Mouse (Mus musculus) embryonic facial prominence, embryonic 14.5 days (tissue): ENCODE measurements around the gene Igflr1. TPM values are rescaled to one million over a fixed set of nuclear protein-coding genes. Genes with fewer than 3 reads are reported as not detected.

Experiments used
- ATAC-seq: fragments of 200-750 bp; cut with Nextera tagmentation; 2 replicates; pipeline ENCODE4 v1.8.0; 2017; ENCODE audit warnings: low read depth, moderate number of reproducible peaks, moderate TSS enrichment
- DNase-seq: peaks from one replicate; pipeline ENCODE4 v3.0.0-alpha.2; 2015; ENCODE audit warnings: low spot score
- H3K27ac ChIP-seq: fragments of 300-500 bp; sonication (generic); replicated peaks from 2 replicates; pipeline ENCODE4 v1.5.1; 2014; ENCODE audit warnings: low read depth, mild to moderate bottlenecking, low read length, moderate library complexity
- H3K27me3 ChIP-seq: fragments of 300-500 bp; sonication (generic); replicated peaks from 2 replicates; pipeline ENCODE4 v1.6.1; 2014; ENCODE audit warnings: low read length; ENCODE audit not compliant: control insufficient read depth, insufficient read depth
- H3K36me3 ChIP-seq: fragments of 300-500 bp; sonication (generic); 2 replicates; pipeline ENCODE4 v1.6.1; 2014; ENCODE audit warnings: low read length, mixed read lengths; ENCODE audit not compliant: control insufficient read depth, insufficient read depth
- H3K4me1 ChIP-seq: fragments of 300-500 bp; sonication (generic); 2 replicates; pipeline ENCODE4 v1.6.1; 2014; ENCODE audit warnings: antibody characterized with exemption, low read length; ENCODE audit not compliant: control insufficient read depth, insufficient read depth
- H3K4me2 ChIP-seq: fragments of 300-500 bp; sonication (generic); 2 replicates; pipeline ENCODE4 v1.6.1; 2014; ENCODE audit warnings: low read depth, mild to moderate bottlenecking, low read length, moderate library complexity, mixed read lengths
- H3K4me3 ChIP-seq: fragments of 300-500 bp; sonication (generic); 2 replicates; pipeline ENCODE4 v1.5.1; 2014; ENCODE audit warnings: low read depth, mild to moderate bottlenecking, low read length
- H3K9ac ChIP-seq: fragments of 300-500 bp; sonication (generic); 2 replicates; pipeline ENCODE4 v1.6.1; 2014; ENCODE audit warnings: low read depth, mild to moderate bottlenecking, low read length, moderate library complexity, mixed read lengths
- H3K9me3 ChIP-seq: fragments of 300-500 bp; sonication (generic); 2 replicates; pipeline ENCODE4 v1.6.1; 2016; ENCODE audit warnings: low read length; ENCODE audit not compliant: control insufficient read depth
- WGBS: fragments of 180-500 bp; shearing (Covaris S2); extraction: QIAGEN DNeasy Blood & Tissue Kit; methylation state at CpG from one replicate; pipeline ENCODE4 v1.1.7; 2014; 5-methylcytosine and 5-hydroxymethylcytosine counted together
- polyA plus RNA-seq: library from polyadenylated mRNA; unstranded; fragments of >200 nt; fragmentation: Nextera tagmentation; extraction: Ambion mirVana; gene quantifications from 2 replicates; pipeline ENCODE4 v1.2.1, GENCODE M21; 2014

The Igflr1 gene
- 2.1 and 2.9 TPM in 2 replicates for polyA plus RNA-seq

DNA sequence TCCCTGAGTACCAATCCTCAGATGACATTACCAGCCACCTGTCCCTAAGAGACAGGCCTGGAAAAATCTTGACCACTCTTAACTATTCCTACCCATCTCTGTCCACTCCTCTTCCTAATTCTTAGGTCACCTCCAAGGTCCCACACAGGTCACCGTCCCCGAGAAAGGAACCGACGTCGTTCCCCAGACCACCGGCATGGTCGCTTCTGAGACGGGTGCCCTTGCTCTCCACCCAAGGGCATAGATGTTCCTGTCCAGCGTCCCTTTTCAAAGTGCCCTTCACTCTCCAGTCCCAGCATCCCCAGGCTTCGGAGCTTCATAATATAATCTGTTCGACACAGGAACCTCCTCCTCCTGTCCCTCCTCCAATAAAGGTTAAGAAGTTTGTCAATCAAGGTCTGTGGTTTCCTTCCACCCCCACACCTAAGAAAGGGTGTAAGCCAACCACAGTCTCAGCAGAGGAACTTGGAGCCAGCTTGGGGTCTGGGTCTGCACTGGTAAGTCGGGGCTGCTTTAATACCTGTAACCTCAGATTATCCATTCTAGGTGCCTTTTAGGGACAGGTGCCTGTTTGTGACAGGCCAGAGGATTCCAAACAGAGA lies at the start of gene Igflr1:
TSS of gene Igflr1 (plus strand) at position 458 of the 602 bp plus-strand sequence.
- no peak within 1 kb of the TSS for H3K9ac ChIP-seq
- no peak within 1 kb of the TSS for H3K4me3 ChIP-seq
- peak within 1 kb of the TSS; percentile 65; the same call in 1 of the 2 replicates for H3K4me2 ChIP-seq

DNA sequence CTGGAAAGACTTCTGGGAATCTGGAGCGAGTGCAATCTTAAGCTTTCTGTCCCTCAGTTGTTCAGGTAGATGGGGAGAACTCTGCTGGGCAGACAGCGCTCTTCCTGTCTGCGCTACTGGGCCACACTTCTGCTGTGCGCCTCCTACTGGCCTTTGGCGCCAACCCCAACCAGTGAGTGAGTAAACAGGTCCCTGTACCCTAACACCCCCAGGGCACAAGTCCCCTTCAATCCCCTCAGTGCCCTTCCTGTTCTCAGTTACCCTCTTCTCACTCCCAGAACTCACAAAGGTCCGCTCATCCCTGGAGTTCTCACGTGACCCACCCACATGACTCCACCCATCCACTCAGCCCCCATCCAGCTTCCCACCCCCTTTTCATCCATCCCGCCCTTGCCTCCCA lies 46.9 kb upstream of the Igflr1 start:
- peaks cover 4% of the 10 kb centered on the region; the same call in 1 of the 2 replicates for H3K36me3 ChIP-seq
- H3K4me3 ChIP-seq: no peak overlapping the region
- no peaks in the 10 kb centered on the region for H3K27me3 ChIP-seq
- DNase-seq (no peak), ATAC-seq (no peak)
- H3K4me2 ChIP-seq: no peak overlapping the region
- H3K9ac ChIP-seq: no peak overlapping the region
- 31% methylated on average over 8 of the region's 8 CpGs for WGBS
- H3K27ac ChIP-seq: no peak overlapping the region
- no peaks in the 10 kb centered on the region for H3K4me1 ChIP-seq
- H3K9me3 ChIP-seq: no peaks in the 10 kb centered on the region

More for the DNA sequence above, at the start of gene Igflr1:
- Histone ChIP-seq H3K4me1 (peaks cover under 1% of the 10 kb centered on the region; the same call in 1 of the 2 replicates), H3K36me3 (peaks cover 49% of the 10 kb centered on the region), H3K27ac (no peak within 1 kb of the TSS), H3K9me3 (no peaks in the 10 kb centered on the region), H3K27me3 (no peaks in the 10 kb centered on the region)
- DNase-seq (no peak), ATAC-seq (no peak)
- 94% methylated on average over 12 of the region's 12 CpGs for WGBS

DNA sequence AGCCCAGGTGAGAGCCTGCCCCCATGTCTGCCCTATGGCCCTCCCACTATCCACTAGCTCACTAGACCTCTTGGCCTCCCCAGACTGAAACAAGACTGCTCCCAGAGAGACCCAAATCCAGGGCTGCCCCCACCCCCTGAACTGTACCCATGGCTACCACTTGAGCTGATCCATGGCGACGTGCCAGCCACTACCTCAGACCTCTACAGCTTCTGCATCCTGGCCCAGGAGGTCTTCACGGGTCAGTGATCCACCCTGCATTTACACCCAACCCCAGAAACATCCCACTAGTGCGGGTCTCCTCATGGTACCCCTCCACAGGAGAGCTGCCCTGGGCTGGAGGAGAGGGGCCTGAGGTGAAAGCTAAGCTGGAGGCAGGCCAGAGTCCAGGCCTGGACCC lies 44.8 kb upstream of the Igflr1 start:
- peaks cover 18% of the 10 kb centered on the region; the same call in 1 of the 2 replicates for H3K36me3 ChIP-seq
- H3K4me3 ChIP-seq: no peak overlapping the region
- H3K27ac ChIP-seq: no peak overlapping the region
- H3K4me2 ChIP-seq: no peak overlapping the region
- H3K27me3 ChIP-seq: no peaks in the 10 kb centered on the region
- no peak for ATAC-seq
- no peaks in the 10 kb centered on the region for H3K4me1 ChIP-seq
- no peak overlapping the region for H3K9ac ChIP-seq
- no peaks in the 10 kb centered on the region for H3K9me3 ChIP-seq
- 66% methylated on average over 4 of the region's 4 CpGs for whole genome bisulfite sequencing
- no peak for DNase-seq

DNA sequence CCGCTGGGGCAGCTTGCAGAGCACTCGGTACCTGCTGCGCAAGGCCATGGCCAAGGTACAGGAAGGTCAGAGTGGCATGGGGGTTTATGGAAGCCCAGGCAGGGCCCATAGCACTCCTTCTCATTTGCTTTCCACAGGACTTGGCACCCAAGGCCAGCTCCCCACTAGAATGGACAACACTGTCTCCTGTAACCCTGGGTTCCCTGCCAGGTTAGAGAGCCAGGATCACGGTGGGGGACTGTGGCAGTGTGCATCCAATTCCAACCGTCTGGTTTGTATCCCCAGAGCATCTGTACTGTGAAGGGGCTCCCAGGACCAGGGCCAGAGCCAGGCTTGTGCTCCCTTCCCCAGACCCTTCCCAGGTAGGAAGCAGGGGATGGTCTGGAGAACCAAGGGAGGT lies 44.4 kb upstream of the Igflr1 start:
- WGBS: 84% methylated on average over 5 of the region's 5 CpGs
- no peaks in the 10 kb centered on the region for H3K9me3 ChIP-seq

DNA sequence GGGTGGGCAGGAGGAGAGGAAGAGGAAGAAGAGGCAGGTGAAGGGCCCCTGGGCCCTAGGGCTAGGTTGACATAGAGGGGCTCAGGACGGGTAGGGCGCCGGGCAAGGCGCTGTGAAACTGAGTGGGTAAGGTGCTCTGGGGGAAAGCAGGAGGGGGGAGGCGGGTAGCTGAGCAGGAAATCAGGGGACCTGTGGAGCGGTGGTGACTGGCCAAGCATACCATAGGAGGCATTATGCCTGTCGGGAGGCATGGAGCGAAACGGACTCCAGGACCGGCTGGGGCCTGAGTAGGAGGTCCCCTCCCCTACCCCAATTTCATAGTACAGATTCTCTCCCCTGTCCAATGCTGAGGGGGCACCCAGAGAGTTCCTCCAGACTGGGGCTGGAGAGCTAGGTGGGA lies 42.4 kb upstream of the Igflr1 start:
- WGBS: 77% methylated on average over 10 of the region's 10 CpGs
- Histone ChIP-seq H3K9me3 (no peaks in the 10 kb centered on the region), H3K36me3 (peaks cover 27% of the 10 kb centered on the region), H3K27ac (no peak overlapping the region), H3K4me1 (0 out of 2 replicates have a peak, but pooled peaks cover 11% of the 10 kb centered on the region), H3K4me3 (no peak overlapping the region), H3K4me2 (no peak overlapping the region), H3K27me3 (no peaks in the 10 kb centered on the region), H3K9ac (no peak overlapping the region)
- ATAC-seq: no peak
- no peak for DNase-seq

More for the DNA sequence above, 44.4 kb upstream of the Igflr1 start:
- H3K4me3 ChIP-seq: no peak overlapping the region
- no peak overlapping the region for H3K4me2 ChIP-seq
- no peak overlapping the region for H3K27ac ChIP-seq
- 0 out of 2 replicates have a peak, but pooled peaks cover under 1% of the 10 kb centered on the region for H3K4me1 ChIP-seq
- H3K27me3 ChIP-seq: no peaks in the 10 kb centered on the region
- DNase-seq: no peak
- H3K36me3 ChIP-seq: peaks cover 18% of the 10 kb centered on the region; the same call in 1 of the 2 replicates
- no peak for ATAC-seq
- H3K9ac ChIP-seq: no peak overlapping the region

DNA sequence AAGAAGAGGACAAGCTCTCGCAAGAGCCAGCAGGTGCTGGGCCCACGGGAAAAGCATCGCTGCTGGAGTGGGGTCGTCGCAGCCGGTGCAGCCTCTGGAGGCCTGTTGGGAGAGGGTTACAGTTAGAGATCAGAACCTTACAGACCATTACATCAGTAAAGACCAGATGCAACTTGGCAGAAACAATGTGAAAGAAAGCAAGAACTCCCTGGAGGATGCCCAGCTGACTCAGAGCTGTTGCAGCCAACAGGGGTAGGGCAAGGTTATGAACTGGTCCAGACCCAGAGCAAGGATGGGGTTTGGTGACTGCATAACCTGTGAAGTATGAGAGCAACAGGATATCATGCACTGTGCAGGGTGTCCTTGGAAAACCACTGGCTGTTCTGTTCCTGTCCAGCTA lies 40.7 kb upstream of the Igflr1 start:
- H3K9me3 ChIP-seq: no peaks in the 10 kb centered on the region
- 0 out of 2 replicates have a peak, but pooled peaks cover 11% of the 10 kb centered on the region for H3K4me1 ChIP-seq
- no peak overlapping the region for H3K4me3 ChIP-seq
- H3K9ac ChIP-seq: no peak overlapping the region
- no peak for ATAC-seq
- H3K27ac ChIP-seq: no peak overlapping the region
- no peak overlapping the region for H3K4me2 ChIP-seq
- WGBS: 73% methylated on average over 6 of the region's 6 CpGs
- DNase-seq: no peak
- H3K27me3 ChIP-seq: no peaks in the 10 kb centered on the region
- H3K36me3 ChIP-seq: peaks cover 43% of the 10 kb centered on the region

DNA sequence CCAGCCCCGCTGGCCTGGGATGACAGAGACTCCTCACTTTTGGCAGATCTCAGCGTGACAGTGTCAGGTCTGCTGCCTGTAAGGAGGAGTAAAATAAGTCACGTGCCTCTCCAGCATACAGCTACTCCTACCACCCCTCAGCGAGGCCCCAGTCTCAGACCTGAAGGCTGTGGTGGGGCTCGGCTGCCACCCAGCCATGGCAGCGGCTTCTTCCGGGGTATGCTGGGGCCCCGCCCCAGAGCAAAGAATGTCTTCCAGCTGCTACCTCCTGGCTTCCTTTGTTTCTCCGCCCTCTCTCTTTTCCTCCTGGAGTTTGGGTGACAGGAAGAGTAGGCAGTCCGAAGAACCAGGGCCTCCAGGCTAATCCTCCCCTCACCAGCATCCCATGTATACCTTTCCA lies 39.3 kb upstream of the Igflr1 start:
- H3K4me2 ChIP-seq: peak overlapping the region; percentile 47
- H3K9ac ChIP-seq: peak overlapping the region; percentile 35; the same call in 1 of the 2 replicates
- H3K9me3 ChIP-seq: no peaks in the 10 kb centered on the region
- peak overlapping the region; percentile 48 for H3K27ac ChIP-seq
- H3K4me3 ChIP-seq: peak overlapping the region; percentile 18
- peak; percentile 65 for DNase-seq
- 0 out of 2 replicates have a peak, but pooled peaks cover 11% of the 10 kb centered on the region for H3K4me1 ChIP-seq
- WGBS: 23% methylated on average over 10 of the region's 10 CpGs
- no peaks in the 10 kb centered on the region for H3K27me3 ChIP-seq
- H3K36me3 ChIP-seq: peaks cover 58% of the 10 kb centered on the region
- ATAC-seq: peak; percentile 47

DNA sequence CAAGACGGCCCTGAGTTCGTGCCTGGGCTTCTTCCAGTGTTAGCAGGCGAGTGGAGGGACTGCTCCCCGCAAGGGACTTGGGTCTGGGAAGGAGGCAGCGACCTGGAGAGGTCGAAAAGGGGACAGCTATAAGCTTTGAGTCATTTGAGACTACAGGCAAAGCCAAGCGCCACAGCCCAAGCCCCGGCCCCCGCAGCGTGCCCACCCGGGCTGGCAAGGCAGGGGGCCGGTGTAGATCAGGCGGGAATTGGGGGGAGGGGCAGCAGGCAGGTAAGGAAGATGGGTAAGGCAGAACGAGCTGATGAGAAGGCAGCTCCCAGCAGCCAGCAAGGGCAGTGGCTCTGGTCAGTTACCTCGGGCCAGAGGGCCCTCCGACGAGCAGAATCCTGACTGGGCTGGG lies 38.8 kb upstream of the Igflr1 start:
- Histone ChIP-seq H3K27ac (peak overlapping the region; percentile 48), H3K4me2 (peak overlapping the region; percentile 47), H3K4me3 (peak overlapping the region; percentile 18), H3K9me3 (no peaks in the 10 kb centered on the region), H3K9ac (peak overlapping the region; percentile 35; the same call in 1 of the 2 replicates), H3K4me1 (0 out of 2 replicates have a peak, but pooled peaks cover 11% of the 10 kb centered on the region), H3K36me3 (peaks cover 61% of the 10 kb centered on the region), H3K27me3 (no peaks in the 10 kb centered on the region)
- ATAC-seq: no peak
- WGBS: 18% methylated on average over 17 of the region's 17 CpGs
- no peak for DNase-seq
